Mouse (Mus musculus) A20 (cell line): ENCODE results near the gene March8.
"Not testable (repeated sequence)": the region's sequence is repeated elsewhere in the genome, so short reads cannot be mapped to it uniquely, and the experiment has no call there.

Experiments
- DNase-seq: peaks from one replicate; pipeline ENCODE4 v3.0.0-alpha.2; 2011; ENCODE audit warnings: low read depth, low spot score

Gene March8

DNA sequence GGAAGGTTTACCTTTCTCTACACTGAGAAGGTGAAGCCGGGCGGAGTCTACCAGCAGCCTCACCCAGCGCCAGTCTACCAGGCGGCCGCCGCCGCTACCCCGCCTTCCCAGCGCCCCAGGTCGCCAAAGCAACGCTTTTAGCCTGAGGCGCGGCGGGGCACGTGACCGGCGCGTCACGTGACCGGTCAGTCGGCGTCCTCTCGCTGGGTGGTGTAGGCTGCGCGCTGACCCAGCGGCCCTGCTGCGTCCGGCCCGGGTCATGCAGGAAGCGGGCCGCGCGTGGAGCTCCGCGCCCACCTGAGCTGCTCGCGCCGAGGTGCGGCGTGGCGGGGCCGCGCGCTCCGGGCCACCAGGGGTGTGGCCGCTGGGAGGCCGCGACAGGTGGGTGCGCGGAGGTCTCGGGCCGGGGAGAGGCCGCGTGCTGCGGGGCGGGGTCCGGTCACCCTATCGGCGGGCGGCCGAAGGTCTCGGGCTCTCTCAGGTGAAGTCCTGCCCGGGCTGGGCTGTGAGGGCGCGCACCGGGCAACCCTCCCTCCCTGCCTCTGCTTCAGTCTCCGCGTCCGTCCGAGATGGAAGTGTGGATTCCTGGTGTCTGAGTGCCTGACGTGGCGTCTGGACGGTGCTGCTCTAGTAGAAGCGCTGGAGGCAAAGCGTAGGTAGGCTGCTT lies at the start of gene March8:
Gene March8 (plus strand): TSS at position 190 of the 667 bp plus-strand sequence.
- DNase-seq = peak; percentile 95

- DNase-seq = no peak
Measured at GRCm38 (mm10) chr6:116311411-116311810, 26.4 kb upstream of the March8 start.

GRCm38 (mm10) chr6:116319259-116319658 lies 18.6 kb upstream of the March8 start:
- DNase-seq = no peak

DNA sequence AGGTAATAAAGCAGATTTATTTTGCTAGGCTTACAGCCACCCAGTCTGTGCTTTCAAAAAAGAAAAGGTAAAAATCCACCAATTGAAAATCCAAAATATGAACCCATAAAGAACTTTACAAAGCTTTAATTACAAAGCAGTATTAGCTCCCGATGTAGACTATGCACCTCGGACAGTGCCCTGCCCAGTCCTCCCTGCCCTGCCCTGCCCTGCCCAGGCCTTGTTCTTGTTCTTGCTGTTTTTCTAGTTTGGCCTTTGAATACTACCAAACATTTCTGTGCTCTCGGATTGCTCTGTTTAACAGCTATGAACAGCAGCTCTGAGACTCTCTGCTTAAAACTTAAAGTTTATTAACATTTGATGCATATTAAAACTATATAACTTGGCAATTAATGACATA lies 11.2 kb upstream of the March8 start:
- no peak for DNase-seq

DNA sequence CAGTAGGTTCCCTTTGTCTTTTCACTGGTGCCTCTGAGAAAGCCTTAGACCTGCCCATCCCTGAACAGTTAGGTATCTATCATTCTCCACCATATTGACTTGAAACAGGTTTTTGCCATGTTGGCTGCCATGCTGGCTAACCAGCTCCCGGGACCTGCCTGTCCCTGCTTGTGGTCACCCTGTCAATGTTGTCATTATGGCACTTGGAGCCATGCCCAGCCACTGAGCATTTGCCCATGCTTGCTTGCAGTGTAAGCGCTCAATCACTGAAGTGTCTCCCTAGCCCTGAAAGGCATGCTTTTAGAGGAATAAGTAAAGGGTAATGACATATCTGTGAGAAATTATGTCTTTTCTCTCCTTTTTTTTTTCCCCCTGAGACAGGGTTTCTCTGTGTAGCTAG lies 6.4 kb upstream of the March8 start:
- no peak for DNase-seq

- no peak for DNase-seq
Measured at GRCm38 (mm10) chr6:116337466-116337834, 374 bp upstream of the March8 start.

GRCm38 (mm10) chr6:116338520-116338919 lies 696 bp downstream of the March8 start:
- DNase-seq = no peak

- no peak for DNase-seq
Measured at GRCm38 (mm10) chr6:116339088-116339487, 1.3 kb downstream of the March8 start.

- no peak for DNase-seq
Measured at GRCm38 (mm10) chr6:116340521-116340920, 2.7 kb downstream of the March8 start.

- DNase-seq = no peak
Measured at GRCm38 (mm10) chr6:116347953-116348352, 10.1 kb downstream of the March8 start.

DNA sequence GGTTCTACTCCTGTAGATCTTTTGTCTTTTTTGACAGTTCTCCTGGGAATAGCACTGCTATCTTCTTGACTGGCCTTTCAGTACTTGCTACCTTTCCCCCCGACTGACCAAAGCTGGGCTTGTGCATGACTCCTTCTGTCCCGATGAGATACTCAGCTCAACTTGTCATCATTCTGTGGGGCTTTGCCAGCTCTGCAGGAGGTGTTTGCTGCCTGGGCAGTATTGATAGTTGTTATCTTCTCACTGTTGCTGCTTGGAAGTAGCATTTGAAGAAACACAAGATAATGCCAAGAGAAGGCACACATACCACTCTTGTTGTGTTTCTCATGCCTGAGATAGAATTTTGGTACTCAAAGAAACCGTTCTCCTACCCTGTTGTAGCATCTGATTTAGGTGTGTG lies 12.2 kb downstream of the March8 start:
- DNase-seq = no peak

GRCm38 (mm10) chr6:116350643-116351042 lies 12.8 kb downstream of the March8 start:
- DNase-seq = no peak

DNA sequence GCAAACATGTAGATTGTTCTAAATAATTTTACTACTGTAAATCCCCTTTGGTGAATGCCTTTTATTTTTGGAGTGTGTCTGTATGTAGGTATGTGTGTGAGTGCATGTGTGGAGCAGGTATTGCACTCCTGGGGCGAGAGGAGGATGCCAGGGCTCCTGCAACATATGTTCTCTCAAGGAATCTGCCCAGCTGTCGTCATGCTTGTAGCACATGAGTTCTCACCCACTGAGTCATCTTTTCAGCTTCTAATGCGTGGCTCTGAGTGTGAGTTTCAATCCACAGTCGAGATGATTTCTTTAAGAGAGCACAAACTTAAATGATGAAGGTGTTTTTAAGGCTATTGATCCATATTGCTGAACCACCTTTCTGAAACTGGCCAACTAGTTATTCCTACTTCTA lies 13.7 kb downstream of the March8 start:
- no peak for DNase-seq

DNA sequence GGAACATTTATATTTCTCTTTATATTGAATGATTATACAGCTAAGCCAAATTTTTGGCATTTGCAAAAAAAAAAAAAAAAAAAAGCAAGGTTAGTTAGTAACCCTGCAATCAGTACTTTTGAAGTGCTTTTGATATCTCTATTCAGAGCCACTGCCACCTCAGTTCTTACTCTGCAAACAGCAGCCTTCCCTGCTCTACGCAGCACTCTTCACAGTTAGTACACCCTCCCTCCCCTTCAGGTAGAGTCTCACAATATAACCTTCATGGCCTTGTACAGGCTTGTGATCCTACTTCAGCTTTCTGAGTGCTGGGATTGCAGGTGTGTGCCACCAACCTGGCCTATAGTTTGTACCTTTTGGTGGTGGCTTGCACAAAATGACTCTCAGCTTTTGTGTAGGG lies 15.6 kb downstream of the March8 start:
- no peak for DNase-seq

- not testable (repeated sequence) for DNase-seq
Measured at GRCm38 (mm10) chr6:116356311-116356947, 18.6 kb downstream of the March8 start.

- no peak for DNase-seq
Measured at GRCm38 (mm10) chr6:116356948-116357325, 19.1 kb downstream of the March8 start.

DNA sequence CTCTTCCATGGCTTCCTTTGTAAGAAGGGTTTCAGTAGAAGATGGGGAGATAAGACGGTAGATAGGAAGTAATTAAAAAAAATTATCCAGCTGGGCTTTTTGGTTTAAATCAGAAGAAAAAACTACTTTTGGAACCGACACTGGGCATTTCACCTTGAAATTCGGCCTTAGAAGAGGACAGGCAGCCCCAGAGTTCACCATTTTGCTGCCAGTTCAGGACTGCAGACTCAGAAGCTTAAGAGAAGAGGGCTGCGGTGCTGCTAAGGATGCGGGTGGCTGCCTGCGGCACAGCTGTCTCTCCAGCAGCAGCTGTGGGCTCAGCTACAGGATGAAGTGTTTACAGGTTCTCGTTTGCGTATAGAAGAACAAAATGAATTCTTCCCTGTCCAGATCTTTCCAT lies 20.2 kb downstream of the March8 start:
- peak; percentile 15 for DNase-seq

DNA sequence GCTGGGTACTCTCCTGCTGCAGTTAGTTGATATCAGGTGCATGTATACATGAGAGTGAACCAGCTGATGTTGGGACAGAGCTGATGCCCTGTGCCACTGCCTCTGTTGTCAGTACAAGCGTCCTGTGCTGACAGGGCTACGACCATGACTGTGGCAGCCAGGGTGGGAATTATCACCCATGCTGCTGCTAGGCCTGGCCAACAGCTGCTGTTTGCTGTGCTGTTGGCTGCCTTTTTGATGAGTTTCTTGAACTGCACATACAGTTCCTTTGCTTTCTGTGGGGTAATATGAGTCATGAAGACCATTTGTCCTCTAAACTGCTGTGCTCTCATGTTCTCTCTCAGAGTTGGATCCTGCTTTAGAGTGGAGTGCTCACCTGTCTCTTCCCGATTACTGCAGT lies 21.4 kb downstream of the March8 start:
- DNase-seq = no peak

GRCm38 (mm10) chr6:116361463-116361862 lies 23.6 kb downstream of the March8 start:
- no peak for DNase-seq

- no peak for DNase-seq
Measured at GRCm38 (mm10) chr6:116361993-116362392, 24.2 kb downstream of the March8 start.

DNA sequence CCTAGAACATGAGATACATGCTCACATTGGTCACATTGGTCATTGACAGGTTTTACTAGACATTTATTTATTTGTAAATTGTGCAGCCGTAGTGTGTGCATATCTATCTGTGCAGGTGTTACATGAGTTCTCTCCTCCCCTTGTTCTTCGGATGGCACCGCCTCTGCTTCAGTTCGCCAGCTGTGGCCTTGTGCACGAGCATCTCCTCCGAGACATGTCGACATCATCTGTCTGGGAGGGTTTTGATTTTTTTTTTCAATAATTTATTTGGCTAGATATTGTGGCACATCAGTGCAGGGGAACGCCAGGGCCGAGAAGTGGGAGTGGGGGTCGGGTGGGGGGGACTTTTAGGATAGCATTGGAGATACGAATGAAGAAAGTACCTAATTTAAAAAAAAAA lies 30.1 kb downstream of the March8 start:
- DNase-seq = no peak

DNA sequence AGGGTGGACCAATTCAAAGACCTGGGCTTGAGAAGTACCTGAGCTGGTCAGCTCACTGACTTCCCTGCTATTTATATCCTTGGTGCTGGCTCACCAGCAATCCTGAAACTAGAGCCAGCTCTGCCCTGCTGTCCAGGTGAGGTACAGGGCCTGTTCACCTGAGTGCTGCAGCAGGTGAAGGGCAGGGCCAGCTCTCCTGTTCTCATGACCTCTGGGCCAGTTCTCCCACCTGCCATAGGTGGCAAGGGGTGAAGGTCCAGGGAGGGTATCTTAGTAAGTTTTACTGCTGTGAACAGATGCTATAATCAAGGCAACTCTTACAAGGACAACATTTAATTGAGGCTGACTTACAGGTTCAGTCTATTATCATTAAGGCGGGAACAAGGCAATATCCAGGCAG lies 32.0 kb downstream of the March8 start:
- no peak for DNase-seq

- DNase-seq = no peak
Measured at GRCm38 (mm10) chr6:116370216-116370976, 32.6 kb downstream of the March8 start.
